Mouse (Mus musculus) naive thymus-derived CD4-positive, alpha-beta T cell, adult 2 months (primary cell): ENCODE measurements around the gene Taar5.

Experiments used
- DNase-seq: peaks from one replicate; pipeline ENCODE4 v3.0.0-alpha.2; 2011; ENCODE audit warnings: low read depth

Taar5 gene

DNA sequence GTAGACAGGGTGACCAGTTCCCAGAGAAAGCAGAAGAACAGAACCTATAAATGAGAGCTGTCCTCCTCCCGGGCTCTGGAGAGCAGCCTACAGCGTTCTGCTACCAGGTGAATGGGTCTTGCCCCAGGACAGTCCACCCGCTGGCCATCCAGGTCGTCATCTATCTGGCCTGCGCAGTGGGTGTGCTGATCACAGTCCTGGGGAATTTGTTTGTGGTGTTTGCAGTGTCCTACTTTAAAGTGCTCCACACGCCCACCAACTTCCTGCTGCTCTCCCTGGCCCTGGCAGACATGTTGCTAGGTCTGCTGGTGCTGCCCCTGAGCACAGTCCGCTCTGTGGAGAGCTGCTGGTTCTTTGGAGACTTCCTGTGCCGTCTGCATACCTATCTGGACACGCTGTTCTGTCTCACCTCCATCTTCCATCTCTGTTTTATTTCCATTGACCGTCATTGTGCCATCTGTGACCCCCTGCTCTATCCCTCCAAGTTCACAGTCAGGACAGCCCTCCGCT is at the start of gene Taar5:
TSS of gene Taar5 (plus strand) at position 51 of the 510 bp plus-strand sequence.
- DNase-seq, result no peak

DNA sequence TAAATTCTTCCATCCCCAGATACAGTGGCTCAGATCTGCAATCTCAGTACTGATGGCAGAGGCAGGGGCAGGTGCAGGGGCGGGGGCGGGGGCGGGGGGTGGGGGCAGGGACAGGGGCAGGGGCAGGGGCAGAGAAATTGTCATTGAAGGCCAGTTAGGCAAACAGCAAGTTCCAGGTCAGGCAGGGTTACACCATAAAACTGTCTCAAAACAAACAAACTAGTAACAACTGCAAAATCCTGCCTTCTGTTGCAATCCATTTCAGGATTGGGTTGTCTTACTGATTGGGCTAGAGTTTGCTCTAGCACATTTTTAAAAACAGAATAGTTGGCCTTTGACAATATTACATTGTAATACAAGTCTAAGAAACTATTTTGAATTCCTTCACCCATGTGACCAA is 48.0 kb upstream of the Taar5 start:
- no peak for DNase-seq

DNA sequence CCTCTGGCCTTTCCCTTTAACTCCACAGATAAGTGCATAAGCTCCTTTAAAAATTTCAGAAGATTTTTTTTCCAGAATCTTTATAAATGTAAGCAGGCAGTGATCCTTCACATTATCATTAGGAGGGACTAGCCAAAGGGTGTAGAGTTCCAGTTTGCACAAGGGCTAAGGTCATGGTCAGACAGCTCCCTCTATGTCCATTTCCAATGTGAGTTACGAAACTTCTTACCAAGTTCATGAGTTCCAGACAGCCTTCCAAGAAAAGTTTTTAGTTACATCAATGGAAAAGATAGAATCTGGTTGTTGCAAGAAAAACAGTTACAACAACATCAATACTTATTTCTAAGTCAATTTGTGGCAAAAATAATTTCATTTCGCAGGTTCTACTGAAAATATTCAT is 46.6 kb upstream of the Taar5 start:
- DNase-seq, result no peak

DNA sequence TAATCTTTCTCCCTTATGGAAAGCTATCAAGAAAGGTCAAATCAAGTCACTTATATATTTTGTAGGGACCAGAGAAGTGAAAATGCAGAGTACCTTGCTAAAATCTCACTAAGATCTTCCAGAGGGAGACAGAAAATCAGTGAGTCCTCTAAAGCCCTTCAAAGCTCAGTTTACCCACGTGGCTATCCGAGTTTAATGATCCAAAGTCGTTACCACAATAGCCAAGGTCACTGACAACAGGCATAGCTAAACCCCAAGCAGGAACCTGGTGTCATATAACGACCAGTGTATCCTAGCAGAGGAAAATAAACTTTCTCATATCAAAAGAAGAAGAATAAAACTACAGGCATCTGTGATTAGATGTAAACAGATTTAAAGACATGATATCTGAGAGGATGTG is 32.9 kb upstream of the Taar5 start:
- DNase-seq, result no peak

DNA sequence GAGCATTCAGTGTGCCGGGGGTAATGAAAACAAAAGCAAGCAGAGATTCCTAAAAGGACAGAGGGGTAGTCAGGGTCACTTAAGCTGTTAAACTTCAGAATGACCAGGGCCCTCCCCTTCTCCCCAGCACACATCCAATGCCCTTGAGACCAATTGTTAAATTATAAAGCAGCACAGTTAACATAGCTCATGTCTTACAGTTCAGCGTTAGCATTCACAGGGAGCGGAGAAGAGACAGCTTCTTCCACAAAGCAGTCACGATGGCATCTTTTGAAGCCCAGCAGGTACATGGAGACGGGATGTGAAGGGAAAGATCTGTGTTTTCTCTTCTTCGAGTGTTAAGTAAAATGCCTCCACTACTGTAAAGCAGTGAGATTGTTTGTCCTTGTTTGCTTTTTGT is 32.2 kb upstream of the Taar5 start, which contains the start of gene Taar2:
TSS of gene Taar2 (plus strand) at position 261 of the 400 bp plus-strand sequence.
- no peak for DNase-seq

DNA sequence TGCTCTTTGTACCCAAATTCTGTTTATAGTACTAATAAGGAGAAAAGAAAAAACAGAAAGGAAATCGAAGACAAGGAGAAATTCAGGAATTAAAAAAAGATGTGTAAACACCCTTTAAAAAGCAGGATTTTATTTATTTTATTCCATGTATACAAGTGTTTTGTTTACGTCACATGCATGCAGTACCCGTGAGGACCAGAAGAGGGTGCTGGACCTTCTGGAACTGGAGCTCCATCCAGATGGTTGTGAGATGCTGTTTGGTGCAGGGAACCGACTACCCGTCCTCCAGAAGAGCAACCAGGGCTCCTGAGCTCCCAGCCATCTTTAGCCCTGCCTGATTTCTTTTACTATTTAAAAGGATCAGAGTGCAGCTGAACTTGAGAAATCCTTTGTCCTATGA is 28.0 kb upstream of the Taar5 start:
- DNase-seq, result peak; percentile 4

DNA sequence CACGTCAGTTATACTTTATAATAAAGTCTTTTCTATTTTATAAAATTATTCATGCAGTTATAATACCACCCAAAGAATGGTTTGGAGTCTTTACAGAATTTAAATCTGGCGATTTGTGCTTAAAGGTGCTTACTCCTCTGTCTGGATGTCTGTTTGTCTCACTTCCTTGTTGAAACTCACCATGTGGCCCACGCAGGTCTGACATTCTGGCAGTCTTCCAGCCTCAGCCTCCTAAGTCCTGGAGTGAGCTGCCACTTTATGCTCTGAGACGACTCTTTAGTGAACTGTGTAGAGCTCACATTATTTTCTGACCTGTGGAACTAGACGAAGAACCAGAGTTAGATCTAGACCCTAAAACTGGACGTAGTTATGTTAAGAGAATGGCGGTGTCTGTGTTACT is 22.5 kb upstream of the Taar5 start:
- DNase-seq, result no peak

DNA sequence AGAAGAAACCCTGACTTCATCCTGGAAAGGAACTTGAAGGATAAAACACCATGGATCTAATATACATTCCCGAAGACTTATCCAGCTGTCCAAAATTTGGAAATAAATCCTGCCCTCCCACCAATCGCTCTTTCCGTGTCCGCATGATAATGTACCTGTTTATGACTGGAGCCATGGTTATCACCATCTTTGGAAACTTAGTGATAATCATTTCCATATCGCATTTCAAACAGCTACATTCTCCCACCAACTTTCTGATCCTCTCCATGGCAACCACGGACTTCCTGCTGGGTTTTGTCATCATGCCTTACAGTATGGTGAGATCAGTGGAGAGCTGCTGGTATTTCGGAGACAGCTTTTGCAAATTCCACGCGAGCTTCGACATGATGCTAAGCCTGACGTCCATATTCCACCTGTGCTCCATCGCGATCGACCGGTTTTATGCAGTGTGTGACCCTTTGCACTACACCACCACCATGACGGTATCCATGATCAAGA is 20.9 kb upstream of the Taar5 start, which contains the start of gene Taar3:
TSS of gene Taar3 (plus strand) at position 51 of the 498 bp plus-strand sequence.
- no peak for DNase-seq

DNA sequence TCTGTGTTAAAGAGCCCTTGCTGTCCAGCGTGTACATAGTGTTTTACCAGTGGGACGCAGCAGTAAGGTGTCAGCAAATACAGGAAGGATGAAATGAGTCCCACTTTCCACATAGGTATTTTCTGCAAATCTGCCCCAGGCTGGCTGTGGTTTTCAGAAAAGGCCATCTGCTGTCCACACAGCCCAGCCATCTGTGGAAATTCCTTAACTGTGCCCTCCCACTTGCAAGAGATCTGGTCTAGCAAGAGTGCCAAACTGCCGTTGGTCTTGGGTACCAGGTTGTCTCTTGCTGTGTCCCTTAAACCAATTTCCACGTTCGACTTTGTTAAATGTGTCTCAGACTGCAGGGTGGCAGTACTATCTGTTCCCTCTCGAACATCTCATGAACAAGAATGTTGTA is 18.8 kb upstream of the Taar5 start:
- no peak for DNase-seq

DNA sequence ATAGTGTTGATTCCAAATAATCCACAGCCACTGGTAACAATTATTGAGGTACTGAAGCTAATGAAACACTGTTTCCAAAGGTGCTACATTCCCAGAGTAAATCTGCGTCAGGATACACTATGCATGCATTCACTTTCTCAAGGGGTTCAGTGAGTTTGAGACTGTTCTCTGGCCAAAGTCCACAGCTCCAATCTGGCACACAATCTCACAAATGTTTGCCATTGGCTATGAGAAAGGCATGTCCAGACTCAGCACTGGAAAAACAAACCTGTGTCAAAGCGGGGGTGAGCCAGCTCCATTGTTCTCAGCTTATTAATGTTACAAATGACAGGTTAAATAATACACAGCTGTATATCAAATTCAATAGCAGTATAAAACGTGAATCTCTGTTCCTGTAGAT is 11.4 kb upstream of the Taar5 start:
- no peak for DNase-seq

DNA sequence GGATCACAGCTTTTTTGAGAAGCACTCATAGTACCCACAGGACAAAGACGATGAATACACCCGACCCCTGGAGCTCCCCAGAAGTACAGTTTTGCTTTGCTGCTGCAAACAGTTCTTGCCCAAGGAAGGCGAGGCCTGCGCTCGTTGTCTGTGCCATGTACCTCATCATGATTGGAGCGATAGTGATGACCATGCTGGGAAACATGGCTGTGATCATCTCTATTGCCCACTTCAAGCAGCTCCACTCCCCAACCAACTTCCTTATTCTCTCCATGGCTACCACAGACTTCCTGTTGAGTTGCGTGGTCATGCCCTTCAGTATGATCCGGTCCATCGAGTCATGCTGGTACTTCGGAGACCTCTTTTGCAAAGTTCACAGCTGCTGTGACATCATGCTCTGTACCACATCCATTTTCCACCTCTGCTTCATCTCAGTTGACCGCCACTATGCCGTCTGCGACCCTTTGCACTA is 10.0 kb upstream of the Taar5 start, which contains the start of gene Taar4:
TSS of gene Taar4 (plus strand) at position 51 of the 472 bp plus-strand sequence.
- DNase-seq, result no peak

DNA sequence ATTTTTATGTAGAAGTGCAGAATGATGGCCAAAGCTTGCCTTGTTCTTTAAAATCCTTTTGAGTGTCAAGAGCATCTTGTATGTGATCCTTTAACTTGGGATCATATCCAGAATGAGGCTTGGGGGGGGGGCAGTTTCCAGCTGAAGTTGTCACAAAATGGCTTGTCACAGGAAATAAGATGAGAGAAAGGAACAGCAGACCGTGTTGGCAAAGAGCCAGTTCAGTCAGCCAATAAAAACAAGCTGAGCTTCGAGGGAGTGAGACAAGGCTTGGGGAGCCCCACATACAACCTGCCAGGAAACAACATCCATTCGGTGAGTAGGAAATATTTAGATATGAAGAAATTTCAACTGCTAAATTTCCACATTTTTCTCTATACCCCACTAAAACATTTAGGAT is 7.1 kb upstream of the Taar5 start:
- DNase-seq, result no peak

DNA sequence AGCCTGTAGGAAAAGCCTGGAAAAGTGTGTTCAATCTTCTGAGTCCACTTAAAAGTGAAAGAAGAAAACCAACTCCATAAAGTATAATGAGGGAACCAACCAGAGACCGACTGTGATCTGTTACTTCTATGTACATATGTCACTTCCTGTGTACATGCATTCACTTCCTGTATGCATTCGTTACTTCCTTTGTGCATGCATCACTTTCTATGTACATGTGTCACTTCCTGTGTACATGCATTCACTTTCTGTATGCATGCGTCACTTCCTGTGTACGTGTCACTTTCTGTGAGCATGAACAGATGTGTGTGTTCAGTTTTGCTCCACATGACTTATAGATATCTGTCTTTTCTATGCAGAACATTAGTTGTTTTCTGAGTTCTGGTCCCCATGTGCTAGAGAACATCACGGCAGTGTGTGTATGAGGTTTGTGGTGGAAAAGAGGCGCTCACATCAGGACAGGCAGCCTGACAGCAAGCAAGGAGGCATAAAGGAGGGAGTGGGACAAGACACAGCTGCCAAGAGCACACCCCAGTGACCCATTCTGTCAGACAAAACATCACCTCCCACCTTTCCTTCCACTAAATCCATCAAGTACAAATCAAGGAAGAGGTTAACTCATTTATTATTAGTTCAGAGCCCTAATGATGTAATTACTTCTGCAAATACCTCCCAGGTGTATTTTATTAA is 5.4 kb upstream of the Taar5 start:
- peak; percentile 1 for DNase-seq

DNA sequence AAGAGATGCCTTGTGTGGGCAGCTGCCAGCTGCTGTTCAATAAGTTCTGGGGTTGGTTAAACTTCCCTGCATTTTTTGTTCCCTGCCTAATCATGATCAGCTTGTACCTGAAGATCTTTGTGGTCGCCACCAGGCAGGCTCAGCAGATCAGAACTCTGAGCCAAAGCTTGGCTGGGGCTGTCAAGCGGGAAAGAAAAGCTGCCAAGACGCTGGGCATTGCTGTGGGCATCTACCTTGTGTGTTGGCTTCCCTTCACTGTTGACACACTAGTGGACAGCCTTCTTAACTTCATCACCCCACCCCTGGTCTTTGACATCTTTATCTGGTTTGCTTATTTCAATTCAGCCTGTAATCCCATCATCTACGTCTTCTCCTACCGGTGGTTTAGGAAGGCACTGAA is 750 bp downstream of the Taar5 start:
- DNase-seq, result no peak

DNA sequence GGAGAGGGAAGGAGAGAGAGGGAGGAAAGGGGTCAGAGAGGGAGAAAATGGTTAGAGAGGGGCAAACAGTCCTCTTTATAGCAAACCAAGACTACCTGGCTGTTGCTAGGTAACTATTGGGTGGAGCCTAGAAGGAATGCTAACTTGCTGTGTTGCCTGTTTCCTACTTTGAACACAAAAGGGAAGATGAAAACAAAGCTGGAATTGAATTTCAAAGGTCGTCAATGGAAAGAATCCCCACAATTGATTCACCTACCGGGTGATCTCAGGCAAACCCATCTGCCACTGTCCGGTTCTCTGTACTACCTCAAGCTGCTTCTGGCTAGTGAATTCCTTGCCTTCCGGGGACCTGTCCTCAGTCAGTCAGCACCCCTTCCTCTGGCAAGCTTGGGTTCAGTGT is 7.5 kb downstream of the Taar5 start:
- DNase-seq, result no peak

DNA sequence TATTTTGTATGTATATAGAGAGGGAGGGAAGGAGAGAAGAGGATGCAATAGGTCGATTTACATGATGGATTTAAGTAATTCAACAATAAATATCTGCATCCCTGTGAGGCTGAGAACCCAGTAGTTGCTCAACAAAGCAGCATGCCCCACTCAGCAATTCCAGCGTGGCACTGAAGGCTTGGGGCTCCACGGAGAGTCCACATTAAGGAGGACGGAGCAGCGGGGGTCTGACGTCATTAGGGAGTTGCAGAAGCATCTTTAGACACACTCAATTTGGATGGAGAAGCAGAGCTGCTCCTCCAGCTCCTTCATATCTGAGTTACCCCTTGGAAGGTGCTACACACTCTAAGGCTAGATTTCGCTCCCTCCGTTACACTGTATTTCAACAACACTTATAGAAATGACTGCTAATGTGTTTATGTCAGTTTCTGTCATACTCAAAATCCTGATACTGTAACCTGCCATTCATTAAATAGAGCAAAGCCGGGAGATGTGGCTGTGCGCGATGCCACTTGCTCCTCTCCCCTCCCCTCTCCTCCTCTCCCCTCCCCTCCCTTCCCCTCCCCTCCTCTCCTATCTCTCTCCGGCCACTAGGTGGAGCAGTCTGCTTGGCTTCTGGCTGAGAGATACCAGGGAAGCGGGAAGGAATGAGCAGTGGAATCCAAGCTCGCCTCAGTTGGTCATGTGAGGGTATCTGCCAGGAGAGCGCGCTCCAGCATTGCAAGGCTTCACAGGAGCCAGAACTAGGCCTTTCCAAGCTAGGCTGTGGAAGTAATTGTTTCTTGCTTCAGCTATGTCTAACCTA is 8.6 kb downstream of the Taar5 start:
- peak; percentile 19 for DNase-seq

DNA sequence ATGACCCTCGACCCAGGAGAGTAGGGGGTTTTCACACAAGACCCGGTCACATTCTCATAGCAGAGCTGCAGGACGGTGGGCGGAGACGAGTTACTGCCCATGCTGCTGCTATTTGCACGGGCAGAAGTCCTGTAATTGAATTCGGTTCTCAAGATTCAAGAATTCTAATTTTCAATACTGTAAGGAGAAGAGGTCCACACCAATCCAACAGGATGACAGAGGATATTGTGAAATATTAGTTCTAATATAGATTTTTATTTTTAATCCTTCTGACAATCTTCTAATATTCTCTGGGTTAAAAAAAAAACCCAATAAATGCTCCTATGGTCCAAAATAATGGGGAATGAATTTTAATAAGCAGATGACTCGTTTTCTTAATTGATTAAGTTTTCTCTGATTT is 15.0 kb downstream of the Taar5 start, which contains the start of gene Taar6:
TSS of gene Taar6 (minus strand) at position 101 of the 400 bp plus-strand sequence.
- no peak for DNase-seq

DNA sequence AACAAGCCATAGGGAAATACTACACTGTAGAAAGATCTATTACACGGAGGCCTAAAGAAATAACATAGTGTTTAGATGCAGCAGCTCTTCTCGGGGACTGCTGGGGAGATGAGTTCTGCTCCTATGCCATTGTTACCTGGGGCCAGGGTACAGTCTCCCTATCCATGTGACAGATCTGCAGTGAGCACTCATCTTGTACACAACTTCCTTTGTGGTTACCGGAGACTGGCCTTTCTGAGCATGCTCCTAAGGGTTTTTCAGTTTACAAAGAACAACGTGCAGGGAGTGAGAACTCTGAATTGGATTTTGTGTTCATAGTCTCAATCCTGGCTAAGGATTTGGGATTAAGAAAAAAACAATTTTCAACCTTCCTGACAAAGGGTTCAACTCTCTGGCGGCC is 15.9 kb downstream of the Taar5 start:
- no peak for DNase-seq

DNA sequence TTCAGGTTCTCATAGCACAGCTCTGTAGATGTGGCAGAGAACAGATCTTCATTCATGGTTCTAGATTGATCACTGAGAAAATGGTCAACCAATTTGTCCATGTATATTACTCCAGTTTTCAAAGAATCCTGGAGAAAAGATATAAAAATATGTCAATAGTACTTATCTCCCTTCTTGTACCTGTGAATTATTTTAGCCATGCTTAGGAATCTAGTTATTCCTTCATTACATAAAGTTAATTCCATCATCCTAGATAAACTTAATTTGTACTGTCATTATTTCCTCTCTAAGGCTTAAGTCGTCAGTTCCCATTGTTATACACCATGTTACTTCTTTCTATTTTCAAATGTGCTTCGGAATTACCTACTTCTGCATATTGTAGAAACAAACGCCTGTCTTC is 22.9 kb downstream of the Taar5 start, which contains the start of gene Taar7a:
TSS of gene Taar7a (minus strand) at position 101 of the 400 bp plus-strand sequence.
- DNase-seq, result no peak

DNA sequence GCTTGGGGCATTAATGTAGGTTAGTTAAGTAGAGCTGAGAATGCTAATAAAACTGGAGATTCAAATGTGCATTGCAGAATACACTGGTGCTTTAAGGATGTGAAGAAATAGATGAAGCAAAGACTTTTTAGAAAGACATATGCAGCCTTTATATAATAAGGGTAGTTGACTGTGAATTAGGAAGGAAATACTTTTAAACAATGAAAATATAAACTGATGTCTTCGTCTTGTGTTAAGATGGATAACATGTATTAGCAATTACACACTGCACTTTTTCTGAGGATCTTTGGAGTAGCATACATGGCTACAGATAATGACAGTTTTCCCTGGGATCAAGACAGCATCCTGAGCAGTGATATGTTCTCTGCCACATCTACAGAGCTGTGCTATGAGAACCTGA is 29.1 kb downstream of the Taar5 start, which contains the start of gene Taar7b:
TSS of gene Taar7b (plus strand) at position 301 of the 400 bp plus-strand sequence.
- no peak for DNase-seq

DNA sequence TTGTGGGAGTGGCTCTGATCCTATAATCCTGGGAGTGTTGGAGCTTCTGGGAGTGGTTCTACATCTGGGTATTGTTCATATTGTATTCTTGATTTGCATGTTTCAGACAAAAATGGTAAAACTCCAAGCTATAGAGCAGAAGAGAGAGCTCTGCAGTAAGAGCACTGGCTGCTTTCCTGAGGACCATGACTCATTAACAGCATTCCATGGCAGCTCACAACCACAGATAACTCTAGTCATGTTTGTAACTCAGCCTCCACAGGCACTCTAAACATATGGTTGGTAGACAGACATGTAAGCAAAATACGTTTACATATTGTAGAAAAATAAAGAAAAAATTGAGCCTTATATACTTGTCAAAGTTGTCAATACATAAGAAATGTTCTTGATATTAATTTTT is 35.9 kb downstream of the Taar5 start:
- no peak for DNase-seq

DNA sequence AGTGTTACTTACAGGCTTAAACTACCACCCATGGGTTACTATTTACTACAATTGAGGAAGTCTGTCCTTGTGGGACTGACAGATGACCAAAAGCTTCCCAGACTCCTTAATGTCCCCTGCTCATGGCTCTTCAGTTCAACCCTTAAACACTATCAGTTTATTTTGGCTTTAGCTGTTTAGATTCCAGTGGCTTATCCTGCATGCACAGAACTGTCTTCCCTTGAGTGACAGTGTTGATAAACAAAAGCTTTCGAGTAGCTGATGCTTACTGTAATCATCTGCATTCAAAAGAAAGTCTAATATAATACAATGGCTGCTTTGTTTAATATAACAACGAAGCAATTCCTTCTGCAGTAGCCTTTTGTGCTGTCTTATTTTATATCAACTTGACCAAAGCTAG is 36.5 kb downstream of the Taar5 start:
- DNase-seq, result no peak

DNA sequence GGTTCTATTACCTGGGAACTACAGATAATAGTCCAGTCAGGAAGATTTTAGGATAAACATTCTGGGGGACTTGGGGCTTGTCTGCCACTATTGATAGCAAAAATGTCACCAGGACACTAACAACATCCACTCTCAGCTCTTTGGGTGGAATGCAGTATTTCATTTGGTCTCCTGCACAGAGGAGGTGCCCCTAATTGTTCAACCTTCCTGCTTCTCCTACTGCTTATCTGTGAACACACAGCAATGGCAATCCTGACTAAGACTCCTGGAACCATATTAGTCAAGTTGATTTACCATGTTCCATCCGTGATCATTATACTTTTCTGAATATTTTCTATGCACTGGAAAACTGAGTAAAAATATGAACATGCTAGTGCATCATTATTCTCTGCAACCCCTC is 37.6 kb downstream of the Taar5 start:
- DNase-seq, result no peak
